Mouse (Mus musculus) cerebellum, adult 8-10 months (tissue): ENCODE measurements around the gene Bmpr2.

ENCODE experiments used
- DNase-seq: peaks from one replicate; pipeline ENCODE4 v3.0.0; 2022

The Bmpr2 gene

DNA sequence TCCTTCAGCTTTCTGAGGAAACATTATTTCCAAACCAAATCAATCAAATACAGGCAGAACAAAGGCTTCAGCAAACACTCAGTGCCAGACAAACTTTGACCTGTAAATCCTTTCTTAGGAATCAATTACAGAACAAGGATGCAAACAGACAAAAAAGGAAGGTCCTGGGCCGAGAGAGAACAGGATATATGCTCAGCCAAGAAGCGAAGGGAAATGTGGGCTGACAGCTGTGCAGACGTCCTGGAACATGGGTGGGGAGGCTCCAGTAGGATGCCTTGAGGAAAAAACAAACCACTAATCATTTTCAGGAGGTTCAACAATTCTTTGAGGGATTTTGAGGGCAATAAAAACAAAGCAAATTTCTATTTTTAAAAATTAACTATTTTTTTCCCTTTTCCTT is 139.4 kb downstream of the Bmpr2 start:
- no peak for DNase-seq

- DNase-seq = no peak
Measured at GRCm38 (mm10) chr1:59904630-59905295, 141.6 kb downstream of the Bmpr2 start.

- DNase-seq = no peak
Measured at GRCm38 (mm10) chr1:59905916-59906315, 142.7 kb downstream of the Bmpr2 start.

DNA sequence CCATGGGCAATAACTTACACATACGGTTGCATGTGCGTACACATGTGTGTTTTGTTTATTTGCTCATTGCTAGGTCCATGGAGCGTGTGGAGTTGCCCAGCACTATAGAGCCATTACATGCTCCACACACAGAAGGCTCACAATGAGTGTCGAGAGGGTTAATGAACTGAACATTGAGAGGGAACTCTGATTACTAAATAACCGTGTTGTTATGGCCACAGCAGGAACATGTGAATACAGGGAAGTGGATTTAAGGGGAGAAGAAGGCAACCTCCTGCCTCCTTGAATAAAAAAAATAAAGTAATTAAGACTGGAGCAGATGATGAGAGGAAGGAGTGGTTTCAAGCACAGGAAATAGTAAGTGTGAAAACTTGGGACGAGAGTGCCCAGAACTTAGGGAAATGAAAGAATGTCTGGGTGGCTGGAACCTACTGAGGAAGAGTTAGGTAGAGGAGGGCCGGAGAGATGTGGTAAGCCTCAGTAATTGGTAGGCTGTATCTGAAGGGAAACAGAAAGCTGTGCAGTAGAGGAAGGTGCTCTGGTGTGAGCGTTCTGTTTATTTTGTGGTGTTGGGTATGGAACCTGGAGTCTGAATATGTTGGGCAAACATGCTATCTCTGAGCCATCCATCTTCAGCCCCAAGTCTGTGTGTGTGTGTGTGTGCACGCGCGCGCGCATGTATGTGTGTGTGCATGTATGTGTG is 143.8 kb downstream of the Bmpr2 start:
- no peak for DNase-seq

GRCm38 (mm10) chr1:59907700-59908099 is 144.5 kb downstream of the Bmpr2 start:
- DNase-seq = no peak

DNA sequence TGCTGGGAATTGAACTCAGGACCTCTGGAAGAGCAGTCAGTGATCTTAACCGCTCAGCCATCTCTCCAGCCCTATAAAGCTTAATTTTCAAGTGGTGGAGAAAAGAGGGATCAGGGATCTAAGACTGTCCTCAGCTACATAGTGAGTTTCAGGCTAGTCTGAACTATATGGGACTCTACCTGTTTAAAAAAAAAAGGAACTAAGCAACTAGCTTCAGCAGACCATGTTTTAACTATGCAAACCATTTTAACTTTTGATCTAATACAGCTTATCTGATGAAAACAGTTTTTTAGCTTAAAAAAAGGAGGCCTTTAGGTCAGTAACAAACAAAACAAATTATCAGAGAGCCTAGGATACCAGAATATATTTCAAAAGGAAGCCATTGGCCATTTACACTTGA is 147.7 kb downstream of the Bmpr2 start:
- DNase-seq = no peak

- DNase-seq = peak; percentile 97
Measured at GRCm38 (mm10) chr1:59912413-59913157, 149.4 kb downstream of the Bmpr2 start, which contains the start of gene Fam117b. Gene Fam117b, plus strand, starts transcription at chr1:59913006.

DNA sequence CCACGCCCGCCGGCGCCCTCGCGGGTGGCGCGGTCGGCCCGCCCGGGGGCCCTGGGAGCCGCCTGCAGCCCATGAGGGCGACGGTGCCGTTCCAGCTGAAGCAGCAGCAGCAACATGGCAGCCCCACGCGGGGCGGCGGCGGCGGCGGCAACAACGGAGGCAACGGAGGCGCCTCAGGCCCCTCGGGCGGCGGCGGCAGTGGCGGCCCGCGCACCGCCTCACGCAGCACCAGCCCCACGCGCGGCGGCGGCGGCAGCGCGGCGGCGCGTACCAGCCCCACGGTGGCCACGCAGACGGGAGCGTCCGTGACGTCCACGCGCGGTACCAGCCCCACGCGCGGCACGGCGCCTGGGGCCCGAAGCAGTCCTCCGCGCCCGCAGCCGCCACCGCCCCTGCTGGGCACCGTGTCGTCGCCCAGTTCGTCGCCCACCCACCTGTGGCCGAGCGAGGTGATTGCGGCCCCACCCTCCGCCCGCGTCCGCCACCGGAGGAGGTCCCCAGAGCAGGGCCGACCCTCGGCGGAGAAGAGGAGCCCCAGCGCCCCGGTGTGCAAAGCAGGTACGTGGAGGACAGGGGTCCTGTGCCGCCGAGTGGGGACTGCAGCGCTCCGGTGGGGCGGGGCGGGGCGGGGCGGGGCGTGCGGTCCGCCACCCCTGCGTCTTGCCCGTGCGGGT is 150.1 kb downstream of the Bmpr2 start:
- DNase-seq = peak; percentile 65

- no peak for DNase-seq
Measured at GRCm38 (mm10) chr1:59913869-59914225, 150.6 kb downstream of the Bmpr2 start.

GRCm38 (mm10) chr1:59914799-59915198 is 151.6 kb downstream of the Bmpr2 start:
- no peak for DNase-seq

- DNase-seq = peak; percentile 29
Measured at GRCm38 (mm10) chr1:59915843-59916610, 152.8 kb downstream of the Bmpr2 start.

DNA sequence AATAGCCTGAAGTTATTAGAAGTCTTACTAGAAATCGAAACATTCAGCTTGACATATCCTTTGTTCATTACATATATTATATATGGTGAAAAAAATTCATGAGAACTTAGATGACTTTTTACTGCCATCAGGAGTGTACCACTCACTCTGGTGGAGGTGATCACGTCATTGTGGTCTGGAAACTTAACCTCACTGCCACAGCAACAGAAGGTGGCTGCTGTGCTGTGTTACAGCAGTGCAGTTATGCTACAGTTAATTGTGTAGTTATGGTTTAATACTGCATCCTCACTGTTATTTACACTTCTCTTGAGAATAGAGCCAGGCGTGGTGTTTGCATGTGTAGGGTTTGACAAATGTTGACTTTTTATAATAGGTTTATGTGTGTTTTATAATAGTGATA is 154.2 kb downstream of the Bmpr2 start:
- no peak for DNase-seq

GRCm38 (mm10) chr1:59918075-59918474 is 154.9 kb downstream of the Bmpr2 start:
- DNase-seq = no peak

GRCm38 (mm10) chr1:59923201-59923600 is 160.0 kb downstream of the Bmpr2 start:
- DNase-seq = no peak

DNA sequence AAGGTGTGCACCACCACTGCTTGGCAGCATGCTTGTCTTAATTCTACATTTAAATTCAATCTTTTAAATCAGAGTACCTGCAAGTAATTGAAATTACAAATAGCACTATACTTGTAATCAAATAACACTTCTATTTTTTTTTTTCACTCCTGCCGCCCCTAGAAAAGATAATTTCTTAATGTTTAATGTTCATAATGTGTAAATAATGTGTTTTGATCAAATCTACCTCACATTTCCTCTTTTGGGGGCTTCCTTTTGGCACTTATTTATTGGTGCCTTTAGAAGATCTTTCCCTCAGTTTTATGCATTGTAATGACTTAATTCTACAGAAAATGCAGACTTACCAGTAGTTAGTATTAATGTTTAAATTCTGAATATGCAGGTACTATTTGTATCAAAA is 160.5 kb downstream of the Bmpr2 start:
- no peak for DNase-seq

GRCm38 (mm10) chr1:59924411-59924810 is 161.2 kb downstream of the Bmpr2 start:
- DNase-seq = no peak

- DNase-seq = peak; percentile 21
Measured at GRCm38 (mm10) chr1:59926021-59926672, 162.9 kb downstream of the Bmpr2 start.

DNA sequence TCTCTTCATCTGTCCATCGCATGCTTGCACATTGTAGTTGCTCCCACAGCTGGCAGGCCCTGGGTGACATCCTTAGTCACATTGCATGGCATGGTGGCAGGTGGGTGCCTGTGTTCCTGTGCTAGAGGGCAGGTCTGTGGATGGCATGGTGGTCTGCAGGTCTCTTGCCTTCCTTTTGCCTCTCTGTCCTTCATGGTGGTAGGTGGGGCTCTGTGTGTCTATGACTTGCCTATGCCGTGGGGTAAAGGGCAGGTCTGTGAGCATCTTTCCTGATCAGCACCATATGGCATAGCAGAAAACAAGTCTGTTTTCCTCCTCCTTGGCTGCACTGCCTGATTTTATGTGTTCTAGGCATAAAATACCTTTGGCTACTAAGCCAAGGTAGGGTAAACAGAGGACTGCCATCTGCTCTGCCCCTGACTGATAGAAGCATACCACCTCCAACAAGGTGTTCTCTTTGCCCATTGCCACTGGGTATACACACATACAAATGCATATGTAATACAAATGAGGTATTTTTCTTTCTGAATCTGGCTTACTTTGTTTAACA is 164.0 kb downstream of the Bmpr2 start:
- DNase-seq = peak; percentile 48
